Comparison of ENCODE assay signal across 19 mouse cellular contexts in genomic region chr13:112207617-112208235, GRCm38 (mm10).
DNase-seq lines count a peak whose midpoint lies in the region; ATAC-seq and TF ChIP-seq lines count a peak whose summit lies in the region.
"Had no signal": no experiment of that assay in that cellular context is flagged by ENCODE, and none has a peak within 500 bp of the region (broad histone marks: within the 10 kb centered on the region; RNA-seq: fewer than 3 reads in every experiment).

No protein-coding gene starts in this region.

- no peak overlapping the region for H3K27ac ChIP-seq in hindbrain, postnatal 0 days
- H3K27ac ChIP-seq in hindbrain, embryonic 14.5 days, result no peak overlapping the region
- no peak overlapping the region for H3K27ac ChIP-seq in embryonic facial prominence, embryonic 11.5 days (replicated peaks; ENCODE audit: low read depth, low read length)
- H3K27ac ChIP-seq: embryonic facial prominence, embryonic 12.5 days; hindbrain, embryonic 12.5 days; limb, embryonic 12.5 days; liver, embryonic 14.5 days; neural tube, embryonic 15.5 days had no signal

- H3K4me1 ChIP-seq in hindbrain, postnatal 0 days (ENCODE audit: insufficient read depth, low read length), result peaks cover 18% of the 10 kb centered on the region; the same call in 1 of the 2 replicates
- peaks cover 11% of the 10 kb centered on the region; the same call in 1 of the 2 replicates for H3K4me1 ChIP-seq in hindbrain, embryonic 14.5 days (replicated peaks; ENCODE audit: control insufficient read depth, insufficient read depth, low read length)
- H3K4me1 ChIP-seq in embryonic facial prominence, embryonic 11.5 days (ENCODE audit: control insufficient read depth, insufficient read depth, low read length), result no peaks in the 10 kb centered on the region
- H3K4me1 ChIP-seq: embryonic facial prominence, embryonic 12.5 days; megakaryocyte, embryonic 14.5 days had no signal

- no peak for TF ChIP-seq CTCF in hindbrain, postnatal 0 days (IDR thresholded peaks at IDR 0.05; ENCODE audit: low read depth)
- no peak for TF ChIP-seq CTCF in brain, embryonic 14.5 days (IDR thresholded peaks at IDR 0.05; ENCODE audit: borderline replicate concordance, extremely low read depth, insufficient read depth, insufficient read length)

- peak; percentile 31; the same call in 1 of the 2 replicates for ATAC-seq in hindbrain, postnatal 0 days
- ATAC-seq in hindbrain, embryonic 14.5 days (ENCODE audit: low FRiP score), result no peak
- ATAC-seq in embryonic facial prominence, embryonic 11.5 days (replicated peaks; ENCODE audit: insufficient number of reproducible peaks, low FRiP score, low TSS enrichment, low read depth), result no peak
- no peak for ATAC-seq in megakaryocyte, adult 5-6 weeks (ENCODE audit: poor library complexity, severe bottlenecking)
- ATAC-seq: CD4-positive, CD25-positive, alpha-beta regulatory T cell, adult 4 months; intestine, postnatal 0 days; lung, postnatal 0 days had no signal

- H3K4me2 ChIP-seq in hindbrain, postnatal 0 days (ENCODE audit: low read depth, low read length), result no peak overlapping the region
- no peak overlapping the region for H3K4me2 ChIP-seq in hindbrain, embryonic 14.5 days (replicated peaks)
- no peak overlapping the region for H3K4me2 ChIP-seq in embryonic facial prominence, embryonic 11.5 days (ENCODE audit: low read depth, low read length)
- H3K4me2 ChIP-seq: embryonic facial prominence, embryonic 12.5 days; hindbrain, embryonic 12.5 days; limb, embryonic 12.5 days; neural tube, embryonic 15.5 days had no signal

- H3K36me3 ChIP-seq in hindbrain, postnatal 0 days (ENCODE audit: insufficient read depth, low read length), result no peaks in the 10 kb centered on the region
- H3K36me3 ChIP-seq in hindbrain, embryonic 14.5 days (replicated peaks; ENCODE audit: control insufficient read depth, insufficient read depth), result no peaks in the 10 kb centered on the region
- H3K36me3 ChIP-seq in embryonic facial prominence, embryonic 11.5 days (replicated peaks; ENCODE audit: control insufficient read depth, insufficient read depth, low read depth, low read length), result no peaks in the 10 kb centered on the region
- H3K36me3 ChIP-seq: embryonic facial prominence, embryonic 12.5 days; hindbrain, embryonic 12.5 days; limb, embryonic 12.5 days; neural tube, embryonic 15.5 days had no signal

- TF ChIP-seq POLR2A in brain, embryonic 14.5 days (IDR thresholded peaks at IDR 0.05; ENCODE audit: borderline replicate concordance, extremely low read depth, insufficient read depth, insufficient read length, poor library complexity, severe bottlenecking), result no peak

- H3K27me3 ChIP-seq in hindbrain, postnatal 0 days (ENCODE audit: insufficient read depth, low read length), result no peaks in the 10 kb centered on the region
- H3K27me3 ChIP-seq in hindbrain, embryonic 14.5 days (ENCODE audit: control insufficient read depth, insufficient read depth, low read length), result no peaks in the 10 kb centered on the region
- no peaks in the 10 kb centered on the region for H3K27me3 ChIP-seq in embryonic facial prominence, embryonic 11.5 days (ENCODE audit: control insufficient read depth, insufficient read depth, low read length)
- H3K27me3 ChIP-seq: embryonic facial prominence, embryonic 12.5 days; limb, embryonic 12.5 days; neural tube, embryonic 15.5 days had no signal

- 52% methylated on average over 12 of the region's 12 CpGs for WGBS in hindbrain, postnatal 0 days
- 59% methylated on average over 12 of the region's 12 CpGs for WGBS in hindbrain, embryonic 14.5 days
- 31% methylated on average over 12 of the region's 12 CpGs for WGBS in embryonic facial prominence, embryonic 11.5 days

- H3K9ac ChIP-seq in hindbrain, postnatal 0 days (replicated peaks; ENCODE audit: low read length), result no peak overlapping the region
- H3K9ac ChIP-seq in hindbrain, embryonic 14.5 days, result no peak overlapping the region
- H3K9ac ChIP-seq in embryonic facial prominence, embryonic 11.5 days (replicated peaks; ENCODE audit: low read length), result no peak overlapping the region
- H3K9ac ChIP-seq: embryonic facial prominence, embryonic 12.5 days; hindbrain, embryonic 12.5 days; limb, embryonic 12.5 days; liver, embryonic 14.5 days; neural tube, embryonic 15.5 days had no signal

- DNase-seq in hindbrain, postnatal 0 days (ENCODE audit: low spot score), result peak; percentile 20
- DNase-seq in hindbrain, embryonic 14.5 days (ENCODE audit: low spot score), result no peak
- peak; percentile 48 for DNase-seq in brain, embryonic 14.5 days (ENCODE audit: low read depth)
- peak; percentile 66 for DNase-seq in embryonic facial prominence, embryonic 11.5 days (ENCODE audit: low spot score)
- peak; percentile 48 for DNase-seq in kidney, postnatal 14 days
- DNase-seq in ovary, postnatal 36 days (ENCODE audit: low spot score), result no peak
- DNase-seq: adrenal gland, adult 8-10 months; cerebellum, adult 8-10 months; heart, adult 18-20 months had no signal

- no peaks in the 10 kb centered on the region for H3K9me3 ChIP-seq in hindbrain, postnatal 0 days (ENCODE audit: low read length)
- no peaks in the 10 kb centered on the region for H3K9me3 ChIP-seq in hindbrain, embryonic 14.5 days (ENCODE audit: control insufficient read depth, low read length)
- no peaks in the 10 kb centered on the region for H3K9me3 ChIP-seq in embryonic facial prominence, embryonic 11.5 days (replicated peaks; ENCODE audit: control insufficient read depth, low read length)
- H3K9me3 ChIP-seq: embryonic facial prominence, embryonic 12.5 days; hindbrain, embryonic 12.5 days; limb, embryonic 12.5 days; neural tube, embryonic 15.5 days had no signal

- H3K4me3 ChIP-seq in hindbrain, postnatal 0 days (ENCODE audit: low read length), result no peak overlapping the region
- no peak overlapping the region for H3K4me3 ChIP-seq in hindbrain, embryonic 14.5 days (replicated peaks; ENCODE audit: low read length)
- H3K4me3 ChIP-seq in embryonic facial prominence, embryonic 11.5 days (ENCODE audit: low read depth, low read length), result no peak overlapping the region
- H3K4me3 ChIP-seq: embryonic facial prominence, embryonic 12.5 days; hindbrain, embryonic 12.5 days; limb, embryonic 12.5 days; megakaryocyte, embryonic 14.5 days; neural tube, embryonic 15.5 days had no signal

Comparison
In these comparisons a context has a peak if more than half of its experiments do, and no peak if none do; other contexts are left out.
1. DNase-seq: peak in hindbrain, postnatal 0 days (single experiment), brain, embryonic 14.5 days (single experiment), embryonic facial prominence, embryonic 11.5 days (single experiment) and kidney, postnatal 14 days (single experiment); none in hindbrain, embryonic 14.5 days (single experiment) and ovary, postnatal 36 days (single experiment).